Mouse (Mus musculus) embryonic fibroblast, embryonic 13.5 days (primary cell): ENCODE measurements at regions not wholly inside any gene's neighbourhood (a gene's known extent, or its start where the extent isn't known, plus 50 kb on each side); places are given as distances from the start of the nearest gene placed in this dataset.
A peak's percentile ranks its signal among the peaks of the same experiment; 100 is the strongest.

ENCODE experiments used
- H3K27ac ChIP-seq: 2 replicates; pipeline ENCODE4 v1.5.1; 2012; ENCODE audit warnings: low read length, control low read depth, inconsistent platforms; ENCODE audit not compliant: insufficient read depth
- H3K4me1 ChIP-seq: 2 replicates; pipeline ENCODE4 v1.6.1; 2011; ENCODE audit warnings: low read length; ENCODE audit not compliant: control insufficient read depth, insufficient read depth
- H3K4me3 ChIP-seq: 2 replicates; pipeline ENCODE4 v1.5.1; 2011; ENCODE audit warnings: mild to moderate bottlenecking, control low read depth, low read length; ENCODE audit not compliant: insufficient read depth
- CTCF ChIP-seq: IDR thresholded peaks from 2 replicates; pipeline ENCODE4 v1.5.1; 2011; ENCODE audit warnings: mild to moderate bottlenecking, control low read depth, low read length, moderate library complexity, borderline replicate concordance; ENCODE audit not compliant: insufficient read depth
- POLR2A ChIP-seq: IDR thresholded peaks from 2 replicates; pipeline ENCODE4 v1.6.1; 2011; ENCODE audit warnings: low read depth, mild to moderate bottlenecking, control low read depth, low read length, moderate library complexity

- Histone ChIP-seq H3K4me1 (peaks cover 10% of the 10 kb centered on the region), H3K4me3 (no peak overlapping the region), H3K27ac (peak overlapping the region; percentile 30)
- no peak for TF ChIP-seq CTCF
- TF ChIP-seq POLR2A, result no peak
Observed at GRCm38 (mm10) chr7:111158791-111159286, 76.0 kb upstream of the Eif4g2 start.

GRCm38 (mm10) chr7:111157754-111158325 lies 75.0 kb upstream of the Eif4g2 start:
- peak overlapping the region; percentile 84 for H3K27ac ChIP-seq
- H3K4me1 ChIP-seq, result peaks cover 10% of the 10 kb centered on the region
- TF ChIP-seq CTCF, result no peak
- no peak for TF ChIP-seq POLR2A
- no peak overlapping the region for H3K4me3 ChIP-seq

- Histone ChIP-seq H3K4me1 (peaks cover 10% of the 10 kb centered on the region), H3K27ac (peak overlapping the region; percentile 84), H3K4me3 (no peak overlapping the region)
- no peak for TF ChIP-seq POLR2A
- no peak for TF ChIP-seq CTCF
Observed at GRCm38 (mm10) chr7:111157287-111157686, 74.5 kb upstream of the Eif4g2 start.

- peaks cover 10% of the 10 kb centered on the region for H3K4me1 ChIP-seq
- H3K27ac ChIP-seq, result peak overlapping the region; percentile 86
- TF ChIP-seq CTCF, result no peak
- peak; percentile 54; the same call in 1 of the 2 replicates for TF ChIP-seq POLR2A
- H3K4me3 ChIP-seq, result no peak overlapping the region
Observed at GRCm38 (mm10) chr7:111156472-111157231, 73.8 kb upstream of the Eif4g2 start.

- no peak overlapping the region for H3K4me3 ChIP-seq
- peak overlapping the region; percentile 86 for H3K27ac ChIP-seq
- no peak for TF ChIP-seq POLR2A
- TF ChIP-seq CTCF, result no peak
- H3K4me1 ChIP-seq, result peaks cover 10% of the 10 kb centered on the region
Observed at GRCm38 (mm10) chr7:111155995-111156394, 73.2 kb upstream of the Eif4g2 start.

- TF ChIP-seq POLR2A, result no peak
- H3K4me3 ChIP-seq, result no peak overlapping the region
- peaks cover 10% of the 10 kb centered on the region for H3K4me1 ChIP-seq
- no peak overlapping the region for H3K27ac ChIP-seq
Observed at GRCm38 (mm10) chr7:111154217-111154616, 71.4 kb upstream of the Eif4g2 start.

GRCm38 (mm10) chr7:111150540-111150939 lies 67.7 kb upstream of the Eif4g2 start:
- Histone ChIP-seq H3K4me1 (no peaks in the 10 kb centered on the region), H3K4me3 (no peak overlapping the region), H3K27ac (no peak overlapping the region)
- TF ChIP-seq POLR2A (no peak), CTCF (no peak)

- Histone ChIP-seq H3K4me1 (no peaks in the 10 kb centered on the region), H3K27ac (no peak overlapping the region), H3K4me3 (no peak overlapping the region)
- TF ChIP-seq POLR2A, result no peak
- TF ChIP-seq CTCF, result no peak
Observed at GRCm38 (mm10) chr7:111150115-111150514, 67.3 kb upstream of the Eif4g2 start.

- TF ChIP-seq POLR2A (no peak), CTCF (no peak)
- no peak overlapping the region for H3K27ac ChIP-seq
- no peaks in the 10 kb centered on the region for H3K4me1 ChIP-seq
- H3K4me3 ChIP-seq, result no peak overlapping the region
Observed at GRCm38 (mm10) chr7:111147593-111147992, 64.8 kb upstream of the Eif4g2 start.

- Histone ChIP-seq H3K27ac (no peak overlapping the region), H3K4me1 (no peaks in the 10 kb centered on the region)
Observed at GRCm38 (mm10) chr7:111146670-111147069, 63.8 kb upstream of the Eif4g2 start.

More at GRCm38 (mm10) chr7:111146670-111147069, 63.8 kb upstream of the Eif4g2 start:
- TF ChIP-seq POLR2A (no peak), CTCF (no peak)
- no peak overlapping the region for H3K4me3 ChIP-seq
